Mouse (Mus musculus) CH12.LX (cell line): ENCODE results near the gene Zfp541. TPM values are rescaled to one million over a fixed set of nuclear protein-coding genes. Genes with fewer than 3 reads are reported as not detected.

Experiments
- DNase-seq: peaks from one replicate; pipeline ENCODE4 v3.0.0-alpha.2; 2013; ENCODE audit errors: extremely low read depth
- H3K27ac ChIP-seq: 2 replicates; pipeline ENCODE4 v1.5.1; 2012; ENCODE audit warnings: low read depth, mild to moderate bottlenecking, control low read depth, moderate library complexity; ENCODE audit not compliant: insufficient read depth
- H3K27me3 ChIP-seq: replicated peaks from 2 replicates; pipeline ENCODE3; 2012; ENCODE audit warnings: inconsistent platforms
- H3K36me3 ChIP-seq, 2 experiments: replicated peaks in 1 of 2; 2 replicates each; pipeline versions ENCODE3 to v1.6.1; 2012; ENCODE audit warnings: inconsistent platforms in 1 of 2, low read length in 1 of 2, mild to moderate bottlenecking in 1 of 2, mixed read lengths in 1 of 2, moderate library complexity in 1 of 2; ENCODE audit not compliant: control insufficient read depth in 1 of 2, insufficient read depth in 1 of 2
- H3K4me1 ChIP-seq, 2 experiments: 2 replicates each; pipeline ENCODE4 v1.6.1; 2012; ENCODE audit warnings: inconsistent platforms in 1 of 2, moderate library complexity in 1 of 2; ENCODE audit not compliant: insufficient read depth in 2 of 2, control insufficient read depth in 1 of 2
- H3K4me2 ChIP-seq: 2 replicates; pipeline ENCODE4 v1.6.1; 2012; ENCODE audit warnings: low read depth, mild to moderate bottlenecking, control low read depth; ENCODE audit not compliant: poor library complexity, insufficient read depth, severe bottlenecking
- H3K4me3 ChIP-seq, 3 experiments: fragments of 150-350 bp in 1 of 3; sonication (generic) in 1 of 3; replicated peaks in 1 of 3; 2 replicates each; pipeline versions ENCODE3 to v1.5.1; 2011 to 2012; ENCODE audit warnings: low read depth in 2 of 3, low read length in 2 of 3, mild to moderate bottlenecking in 2 of 3, moderate library complexity in 2 of 3, control low read depth in 1 of 3, improper control_type of control experiment in 1 of 3, inconsistent platforms in 1 of 3, mixed read lengths in 1 of 3; ENCODE audit not compliant: poor library complexity in 1 of 3
- H3K79me2 ChIP-seq: replicated peaks from 2 replicates; pipeline ENCODE4 v1.6.1; 2012; ENCODE audit warnings: mild to moderate bottlenecking, moderate library complexity; ENCODE audit not compliant: control insufficient read depth, poor library complexity, insufficient read depth, severe bottlenecking; ENCODE audit errors: extremely low read depth
- H3K9ac ChIP-seq: 2 replicates; pipeline ENCODE4 v1.6.1; 2012; ENCODE audit warnings: low read depth, mild to moderate bottlenecking, control low read depth, moderate library complexity; ENCODE audit not compliant: insufficient read depth
- H3K9me3 ChIP-seq: replicated peaks from 2 replicates; pipeline ENCODE3; 2012; ENCODE audit warnings: low read length, inconsistent platforms, mixed read lengths
- BHLHE40 ChIP-seq: IDR thresholded peaks from 2 replicates; pipeline ENCODE4 v1.6.1; 2011; ENCODE audit warnings: mild to moderate bottlenecking, low read depth, low read length, improper control_type of control experiment
- CHD1 ChIP-seq: IDR thresholded peaks from 2 replicates; pipeline ENCODE4 v1.6.1; 2012; ENCODE audit warnings: low read depth, low read length, improper control_type of control experiment, inconsistent platforms
- CHD2 ChIP-seq: IDR thresholded peaks from 2 replicates; pipeline ENCODE4 v1.6.1; 2011; ENCODE audit warnings: low read length, improper control_type of control experiment
- E2F4 ChIP-seq: IDR thresholded peaks from 2 replicates; pipeline ENCODE4 v1.6.1; 2011; ENCODE audit warnings: low read depth, low read length, improper control_type of control experiment; ENCODE audit not compliant: insufficient replicate concordance
- ELF1 ChIP-seq: IDR thresholded peaks from 2 replicates; pipeline ENCODE4 v1.6.1; 2014; ENCODE audit warnings: low read depth, mild to moderate bottlenecking, inconsistent platforms, low read length, improper control_type of control experiment
- ETS1 ChIP-seq: conservative IDR thresholded peaks from 2 replicates; pipeline ENCODE4 v1.6.1; 2012; ENCODE audit warnings: low read depth, mild to moderate bottlenecking, inconsistent platforms, low read length, improper control_type of control experiment, moderate library complexity
- GABPA ChIP-seq: IDR thresholded peaks from 2 replicates; pipeline ENCODE4 v1.6.1; 2012; ENCODE audit warnings: low read depth, low read length, improper control_type of control experiment, inconsistent platforms; ENCODE audit not compliant: insufficient replicate concordance
- JUN ChIP-seq: IDR thresholded peaks from 2 replicates; pipeline ENCODE4 v1.6.1; 2011; ENCODE audit warnings: low read depth, mild to moderate bottlenecking, low read length, improper control_type of control experiment, moderate library complexity; ENCODE audit not compliant: insufficient read depth
- KAT2A ChIP-seq: IDR thresholded peaks from 2 replicates; pipeline ENCODE4 v1.6.1; 2012; ENCODE audit warnings: low read length, improper control_type of control experiment, inconsistent platforms; ENCODE audit not compliant: insufficient replicate concordance
- MAFK ChIP-seq: IDR thresholded peaks from 2 replicates; pipeline ENCODE4 v1.6.1; 2011; ENCODE audit warnings: low read length, improper control_type of control experiment; ENCODE audit not compliant: insufficient replicate concordance
- MAZ ChIP-seq: IDR thresholded peaks from 2 replicates; pipeline ENCODE4 v1.6.1; 2012; ENCODE audit warnings: low read depth, mild to moderate bottlenecking, inconsistent platforms, low read length, improper control_type of control experiment, moderate library complexity
- MEF2A ChIP-seq: IDR thresholded peaks from 2 replicates; pipeline ENCODE4 v1.6.1; 2014; ENCODE audit warnings: low read depth, mild to moderate bottlenecking, inconsistent platforms, low read length, improper control_type of control experiment, borderline replicate concordance
- MXI1 ChIP-seq: IDR thresholded peaks from 2 replicates; pipeline ENCODE4 v1.6.1; 2011; ENCODE audit warnings: mild to moderate bottlenecking, low read depth, low read length, improper control_type of control experiment
- MYC ChIP-seq: IDR thresholded peaks from 2 replicates; pipeline ENCODE4 v1.6.1; 2011; ENCODE audit warnings: low read depth, mild to moderate bottlenecking, improper control_type of control experiment, low read length
- NELFE ChIP-seq: IDR thresholded peaks from 2 replicates; pipeline ENCODE4 v1.6.1; 2011; ENCODE audit warnings: low read depth, low read length, improper control_type of control experiment
- NRF1 ChIP-seq: IDR thresholded peaks from 2 replicates; pipeline ENCODE4 v1.6.1; 2014; ENCODE audit warnings: low read depth, mild to moderate bottlenecking, inconsistent platforms, low read length, improper control_type of control experiment, moderate library complexity
- POLR2A ChIP-seq: IDR thresholded peaks from 2 replicates; pipeline ENCODE4 v1.6.1; 2011; ENCODE audit warnings: low read depth, mild to moderate bottlenecking, improper control_type of control experiment, low read length
- RCOR1 ChIP-seq: conservative IDR thresholded peaks from 2 replicates; pipeline ENCODE4 v1.6.1; 2012; ENCODE audit warnings: low read depth, mild to moderate bottlenecking, inconsistent platforms, low read length, improper control_type of control experiment
- SMC3 ChIP-seq: IDR thresholded peaks from 2 replicates; pipeline ENCODE4 v1.6.1; 2011; ENCODE audit warnings: low read depth, low read length, improper control_type of control experiment
- TBP ChIP-seq: conservative IDR thresholded peaks from 2 replicates; pipeline ENCODE4 v1.6.1; 2011; ENCODE audit warnings: low read depth, low read length, improper control_type of control experiment
- TCF12 ChIP-seq: IDR thresholded peaks from 2 replicates; pipeline ENCODE4 v1.6.1; 2014; ENCODE audit warnings: low read depth, mild to moderate bottlenecking, inconsistent platforms, low read length, improper control_type of control experiment
- UBTF ChIP-seq: IDR thresholded peaks from 2 replicates; pipeline ENCODE4 v1.6.1; 2012; ENCODE audit warnings: low read depth, mild to moderate bottlenecking, inconsistent platforms, low read length, improper control_type of control experiment, moderate library complexity
- ZC3H11A ChIP-seq: IDR thresholded peaks from 2 replicates; pipeline ENCODE4 v1.6.1; 2012; ENCODE audit warnings: low read depth, mild to moderate bottlenecking, inconsistent platforms, low read length, improper control_type of control experiment
- ZKSCAN1 ChIP-seq: IDR thresholded peaks from 2 replicates; pipeline ENCODE4 v1.6.1; 2012; ENCODE audit warnings: low read depth, inconsistent platforms, low read length, improper control_type of control experiment, borderline replicate concordance
- ZMIZ1 ChIP-seq: IDR thresholded peaks from 2 replicates; pipeline ENCODE4 v1.6.1; 2012; ENCODE audit warnings: low read depth, mild to moderate bottlenecking, inconsistent platforms, low read length, improper control_type of control experiment
- dilution Hi-C: fragments of 300-500 bp; cut with MboI; formaldehyde crosslinking; loops from 2 replicates; pipeline ENCODE4 v1.14.3; 2020; ENCODE audit warnings: low sequenced_read_pairs; ENCODE audit not compliant: extremely low pct_unique_long_range_greater_than_20kb, extremely low pct_ligation_motif_present
- in situ Hi-C: fragments of 300-500 bp; cut with MboI; formaldehyde crosslinking; loops from 3 replicates; pipeline ENCODE4 v1.14.3; 2019; ENCODE audit warnings: low sequenced_read_pairs, low pct_ligation_motif_present, low pct_unique_long_range_greater_than_20kb, mixed read lengths
- polyA plus RNA-seq: library from polyadenylated mRNA; unstranded; fragments of >175 nt; gene quantifications from 2 replicates; pipeline ENCODE4 v1.2.1, GENCODE M21; 2012; ENCODE audit warnings: low read depth; ENCODE audit not compliant: insufficient read length
- total RNA-seq, 2 experiments: library from RNA; depleted of rRNA; stranded (reverse); fragments of 300-350 nt in 1 of 2; fragments of >200 nt in 1 of 2; gene quantifications; 2 replicates each; pipeline ENCODE4 v1.2.3; 2012 to 2014

The Zfp541 gene
- total and polyA plus RNA-seq, 3 experiments: 0.08 to 0.12 TPM; not detected in 1

DNA sequence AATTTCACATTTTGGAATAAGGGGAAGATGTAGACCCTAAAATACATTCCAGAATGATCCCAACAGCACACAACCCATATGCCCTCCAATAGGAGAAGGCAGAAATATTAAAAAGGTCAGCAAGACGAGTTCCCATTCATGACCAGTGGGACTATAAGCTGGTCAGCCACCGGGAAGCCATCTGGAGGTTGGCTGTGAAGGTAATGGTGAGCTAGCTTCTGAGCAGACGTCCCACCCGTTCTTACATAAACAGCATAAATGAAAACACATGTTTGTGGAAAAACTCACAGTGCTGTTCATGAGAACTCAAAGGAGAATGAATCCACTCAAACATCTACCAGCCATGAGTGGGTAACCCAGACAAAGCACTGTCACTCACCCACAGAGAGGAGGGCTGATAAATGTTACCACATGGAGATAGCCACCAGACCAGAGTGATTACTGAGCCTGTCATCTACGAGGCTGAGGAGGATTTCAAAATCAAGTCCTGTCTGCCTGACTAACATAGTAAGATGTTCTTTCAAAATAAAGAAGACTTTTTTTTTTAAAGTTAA lies 47.8 kb upstream of the Zfp541 start:
- Histone ChIP-seq H3K27ac (no peak overlapping the region), H3K4me1 (peaks cover 41 to 85% of the 10 kb centered on the region in 2 experiments), H3K9me3 (no peaks in the 10 kb centered on the region), H3K4me2 (no peak overlapping the region), H3K4me3 (no peak overlapping the region), H3K79me2 (peaks cover 29% of the 10 kb centered on the region), H3K9ac (no peak overlapping the region), H3K27me3 (no peaks in the 10 kb centered on the region), H3K36me3 (peaks cover 9 to 48% of the 10 kb centered on the region in 2 experiments)
- in situ Hi-C loops: no loop called here
- TF ChIP-seq NELFE: no peak
- no peak for TF ChIP-seq KAT2A
- no peak for TF ChIP-seq MAFK
- no peak for TF ChIP-seq MYC
- no peak for TF ChIP-seq BHLHE40
- TF ChIP-seq CHD1: no peak
- TF ChIP-seq GABPA: no peak
- TF ChIP-seq RCOR1: no peak
- TF ChIP-seq ZKSCAN1: no peak
- no peak for TF ChIP-seq POLR2A
- no peak for TF ChIP-seq ELF1
- TF ChIP-seq MXI1: no peak
- no peak for TF ChIP-seq NRF1
- TF ChIP-seq MAZ: no peak
- TF ChIP-seq MEF2A: no peak
- TF ChIP-seq ZC3H11A: no peak
- TF ChIP-seq, all 38 proteins: peak for 0
- DNase-seq: no peak
- dilution Hi-C loops: no loop called here

DNA sequence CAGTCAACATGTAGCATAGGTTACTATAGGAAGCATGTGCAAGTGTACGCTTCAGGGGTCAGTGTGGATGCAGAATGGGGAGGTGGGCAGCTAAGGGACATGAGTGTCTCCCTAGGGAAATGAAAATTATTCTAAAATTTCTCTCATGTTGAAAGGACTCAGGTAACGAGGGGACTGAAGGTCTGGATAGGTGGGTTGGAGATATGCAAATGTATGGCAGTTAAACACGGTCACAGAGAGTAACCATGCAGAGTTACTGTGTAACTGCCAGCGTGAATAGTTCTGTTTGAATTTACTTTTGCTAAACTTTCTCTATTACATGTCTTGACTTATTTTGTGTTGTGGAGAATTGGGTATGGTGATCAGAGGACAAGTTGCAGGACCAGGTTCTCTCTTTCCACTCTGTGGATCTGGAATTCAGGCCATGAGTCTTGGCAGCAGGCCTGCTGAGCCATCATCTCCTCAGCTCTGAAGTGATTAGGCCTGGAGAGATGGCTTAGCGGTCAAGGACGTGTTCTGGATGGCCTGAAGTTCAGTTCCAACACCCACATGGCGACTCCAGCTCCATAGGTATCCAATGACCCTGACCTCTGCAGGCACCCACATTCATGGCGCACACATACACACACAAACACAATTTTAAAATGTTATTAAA lies 47.0 kb upstream of the Zfp541 start:
- no peak overlapping the region for H3K4me2 ChIP-seq
- H3K27me3 ChIP-seq: no peaks in the 10 kb centered on the region
- H3K4me1 ChIP-seq: peaks cover 41 to 91% of the 10 kb centered on the region in 2 experiments
- TF ChIP-seq ZMIZ1 (no peak), E2F4 (no peak), ZKSCAN1 (no peak), MYC (no peak), ETS1 (no peak), CHD2 (no peak), JUN (no peak), TCF12 (no peak), GABPA (no peak), SMC3 (no peak), RCOR1 (no peak), NELFE (no peak), CHD1 (no peak), NRF1 (no peak), MAZ (no peak), UBTF (no peak), TBP (no peak)
- DNase-seq: no peak
- in situ Hi-C loops (no loop called here), dilution Hi-C loops (no loop called here)
- peaks cover 29% of the 10 kb centered on the region for H3K79me2 ChIP-seq
- peak overlapping the region; percentile 24; the same call in 1 of the 2 replicates for H3K27ac ChIP-seq
- H3K9me3 ChIP-seq: no peaks in the 10 kb centered on the region
- no peak overlapping the region for H3K4me3 ChIP-seq
- H3K36me3 ChIP-seq: peaks cover 9 to 43% of the 10 kb centered on the region in 2 experiments
- no peak overlapping the region for H3K9ac ChIP-seq
